Mouse (Mus musculus): Measurements from ENCODE around the gene Zscan4-ps1.
"Not testable (repeated sequence)": the region's sequence is repeated elsewhere in the genome, so short reads cannot be mapped to it uniquely, and the experiment has no call there.

Gene Zscan4-ps1

GRCm38 (mm10) chr7:11069591-11069990 lies at the start of gene Zscan4-ps1:
TSS of gene Zscan4-ps1 (minus strand) at chr7:11069691.
- not testable (repeated sequence) for DNase-seq

All from lung, postnatal 4 days (tissue).